Mouse (Mus musculus) adipocyte (in vitro differentiated cells): Measurements from ENCODE around the gene Tshz2.

Experiments
- DNase-seq: peaks from one replicate; pipeline ENCODE4 v3.0.0-alpha.2; 2016; ENCODE audit warnings: low spot score

Tshz2 gene

DNA sequence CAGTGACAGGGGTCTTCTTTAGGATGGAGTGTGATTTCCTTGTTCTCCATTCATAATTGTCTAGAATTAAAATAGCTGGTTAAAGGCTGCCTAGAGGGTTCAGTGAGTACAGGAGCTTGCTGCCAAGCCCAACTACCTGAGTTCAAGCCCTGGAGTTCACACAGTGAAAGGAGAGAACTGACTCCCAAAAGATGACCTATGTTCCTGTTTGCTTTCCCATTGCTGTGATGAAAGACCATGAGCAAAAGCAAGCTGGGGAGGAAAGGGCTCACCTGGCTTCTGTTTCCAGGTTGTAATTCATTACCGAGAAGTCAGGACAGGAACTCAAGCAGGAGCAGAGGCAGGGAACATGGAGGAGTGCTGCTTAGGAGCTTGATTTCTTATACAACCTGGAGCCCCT, 416.0 kb downstream of the Tshz2 start:
- no peak for DNase-seq

DNA sequence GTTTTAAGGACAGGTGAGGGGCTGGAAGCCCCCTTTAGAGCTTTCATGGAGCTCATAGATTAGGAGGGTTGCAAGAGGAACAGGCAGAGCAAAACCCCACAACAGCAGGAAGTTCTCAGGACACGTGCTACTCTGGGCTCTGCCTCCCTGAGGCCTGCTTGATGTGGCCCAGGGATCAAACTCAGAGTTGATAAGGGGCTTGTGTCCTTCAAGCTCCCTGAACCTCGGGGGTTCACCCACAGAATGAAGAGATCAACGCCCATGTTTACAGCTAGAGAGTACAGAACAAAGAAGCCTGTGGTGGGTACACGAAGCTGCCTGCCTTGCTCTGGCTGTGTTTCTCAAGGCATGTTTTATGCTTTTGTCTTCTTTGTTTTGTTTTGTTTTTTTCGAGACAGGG, 417.8 kb downstream of the Tshz2 start:
- no peak for DNase-seq

DNA sequence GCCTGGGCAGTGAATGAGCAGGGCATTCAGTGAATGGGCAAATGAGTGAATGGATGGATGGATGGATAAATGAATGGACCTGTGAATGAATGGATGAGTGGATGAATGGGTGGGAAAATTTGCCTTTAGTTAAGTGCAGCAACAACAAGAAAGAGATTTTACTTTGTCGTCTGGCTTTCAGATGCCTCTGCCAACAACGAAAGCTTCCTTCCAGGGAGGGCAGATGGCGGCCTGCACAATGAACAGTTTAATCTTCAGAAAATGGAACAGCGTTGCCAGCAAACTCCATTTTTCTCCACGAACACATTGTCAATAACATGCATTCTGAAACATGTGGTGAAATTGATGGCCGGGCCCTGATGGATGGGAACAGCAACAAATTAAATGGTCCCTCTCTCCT, 418.6 kb downstream of the Tshz2 start:
- no peak for DNase-seq

GRCm38 (mm10) chr2:170054943-170055342, 422.1 kb downstream of the Tshz2 start:
- DNase-seq = no peak

- no peak for DNase-seq
These were observed 422.6 kb downstream of the Tshz2 start for GRCm38 (mm10) chr2:170055413-170055812.

DNA sequence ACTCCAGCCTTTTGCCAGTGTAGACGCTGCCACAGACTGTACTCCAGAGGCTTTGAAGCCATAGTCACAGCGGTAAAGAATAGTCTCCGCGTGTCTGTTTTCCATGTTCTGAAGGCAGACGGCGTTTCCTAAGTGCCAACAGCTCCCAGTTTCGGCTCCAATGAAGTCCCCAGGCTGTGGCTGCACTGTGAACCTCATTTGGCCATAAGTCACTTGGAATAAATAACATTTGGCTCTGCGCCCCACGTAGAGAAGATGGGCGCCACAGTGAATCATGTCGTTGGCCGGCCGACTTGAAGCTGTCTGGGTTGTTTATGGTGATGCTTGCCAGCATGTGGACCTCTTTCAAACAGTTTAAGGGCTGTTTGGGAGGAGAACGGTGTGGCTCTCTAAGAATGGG, 426.0 kb downstream of the Tshz2 start:
- no peak for DNase-seq

DNA sequence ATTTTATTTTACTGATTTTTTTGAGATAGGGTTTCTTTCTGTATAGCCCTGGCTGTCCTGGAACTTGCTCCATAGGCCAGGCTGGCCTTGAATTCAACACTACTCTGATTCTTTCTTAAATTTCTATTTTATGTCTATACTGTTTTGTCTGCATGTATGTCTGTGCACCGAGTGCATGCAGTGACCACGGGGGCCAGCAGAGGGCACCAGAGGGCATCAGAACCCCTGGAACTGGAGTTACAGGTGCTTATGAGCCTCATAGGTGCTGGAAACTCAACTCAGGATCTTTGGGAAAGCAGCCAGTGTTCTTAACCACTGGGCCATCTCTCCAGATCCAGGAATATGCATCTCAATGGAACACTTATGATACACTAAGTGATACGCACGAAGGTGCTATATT, 427.3 kb downstream of the Tshz2 start:
- DNase-seq = no peak

DNA sequence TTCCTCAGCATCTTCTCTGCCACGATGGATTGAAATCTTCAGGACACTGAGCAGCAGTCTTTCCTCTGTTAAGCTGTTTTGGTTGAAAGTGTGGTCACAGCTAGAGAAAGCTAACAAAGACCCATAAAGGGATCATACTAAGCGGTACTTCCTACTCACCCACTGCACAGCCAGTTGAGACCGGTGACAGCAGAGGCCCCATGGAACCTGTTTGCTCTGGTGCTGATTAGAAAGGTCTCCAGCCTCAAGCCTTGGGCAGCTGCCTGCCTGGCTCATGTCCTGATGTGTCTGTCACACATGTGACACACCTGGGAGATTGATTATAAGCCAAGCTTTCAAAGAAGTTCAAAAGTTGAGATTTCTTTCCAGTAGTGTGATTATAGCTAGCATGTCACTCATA, 429.6 kb downstream of the Tshz2 start:
- DNase-seq = no peak

- no peak for DNase-seq
These were observed 437.2 kb downstream of the Tshz2 start for GRCm38 (mm10) chr2:170069976-170070375.

DNA sequence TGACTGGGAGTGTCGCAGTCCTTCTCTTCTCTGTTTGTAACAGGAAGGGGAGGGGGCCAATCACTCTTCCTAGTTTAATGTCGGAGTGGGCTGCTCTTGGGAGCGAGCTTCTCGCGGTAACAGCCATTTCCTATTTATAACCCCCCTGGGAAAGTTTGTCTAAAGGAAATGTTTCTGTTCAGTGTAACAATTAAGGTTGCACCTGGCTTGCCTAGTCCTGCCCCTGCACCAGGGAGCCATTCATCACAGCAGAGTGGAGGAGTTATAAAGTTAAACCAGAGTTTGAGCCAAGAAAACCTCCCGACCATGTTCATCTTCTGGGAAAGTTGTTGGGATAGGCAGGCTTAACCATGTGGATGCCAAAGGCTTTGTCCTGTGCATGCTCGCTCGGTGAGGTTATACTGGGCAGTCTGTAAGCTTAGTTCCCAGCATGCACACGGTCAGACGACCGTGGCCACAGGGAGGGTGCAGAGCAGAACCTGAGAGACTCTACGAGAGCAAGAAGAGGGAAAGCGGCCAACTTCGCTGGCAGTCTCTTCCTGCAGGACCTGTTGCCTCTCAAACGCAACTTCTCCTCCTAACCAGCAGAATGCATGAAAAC, 437.9 kb downstream of the Tshz2 start:
- DNase-seq = no peak

- no peak for DNase-seq
These were observed 444.2 kb downstream of the Tshz2 start for GRCm38 (mm10) chr2:170076941-170077490.

DNA sequence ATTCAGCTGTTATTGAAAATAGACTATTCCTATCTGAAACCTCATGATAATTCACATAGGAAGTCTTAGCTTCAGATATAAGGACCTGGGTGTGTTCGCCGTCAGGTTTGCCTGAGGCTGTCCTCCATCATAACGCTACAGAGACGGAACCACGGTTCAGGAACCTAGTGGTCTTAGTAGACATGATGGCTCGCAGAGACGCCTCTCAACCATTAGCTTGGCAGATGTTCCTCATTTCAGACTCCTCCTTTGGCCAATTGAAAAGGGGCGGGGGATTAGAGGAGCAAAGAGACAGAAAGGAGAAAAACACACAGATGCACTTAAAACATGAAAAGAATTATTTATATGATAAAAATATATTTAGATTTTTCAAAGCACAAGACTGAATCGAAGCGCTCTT, 445.2 kb downstream of the Tshz2 start:
- no peak for DNase-seq

GRCm38 (mm10) chr2:170078442-170079017, 445.7 kb downstream of the Tshz2 start:
- no peak for DNase-seq

GRCm38 (mm10) chr2:170091563-170092443, 459.0 kb downstream of the Tshz2 start:
- no peak for DNase-seq

DNA sequence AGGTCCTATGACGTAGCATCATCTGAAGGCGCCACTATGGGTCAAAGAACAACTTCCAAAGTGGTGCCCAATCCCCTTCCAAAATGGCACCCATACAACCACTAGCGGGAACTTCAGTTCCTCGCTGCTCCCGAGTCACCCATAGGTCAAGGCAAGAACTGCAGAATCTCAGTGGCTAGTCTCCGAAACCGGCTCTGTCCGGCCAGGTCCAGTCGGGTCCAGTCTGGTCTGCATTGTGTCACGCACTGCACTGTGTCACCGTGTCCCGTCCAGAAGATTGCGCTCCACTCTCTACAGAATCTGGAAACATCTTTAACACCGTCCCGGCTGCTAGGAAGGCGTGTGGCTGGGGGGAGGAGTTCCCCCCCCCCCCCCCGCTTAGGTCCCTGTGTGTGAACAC, 461.4 kb downstream of the Tshz2 start:
- no peak for DNase-seq

- no peak for DNase-seq
These were observed 462.1 kb downstream of the Tshz2 start for GRCm38 (mm10) chr2:170094871-170095270.

GRCm38 (mm10) chr2:170101132-170101531, 468.3 kb downstream of the Tshz2 start:
- DNase-seq = peak; percentile 88

DNA sequence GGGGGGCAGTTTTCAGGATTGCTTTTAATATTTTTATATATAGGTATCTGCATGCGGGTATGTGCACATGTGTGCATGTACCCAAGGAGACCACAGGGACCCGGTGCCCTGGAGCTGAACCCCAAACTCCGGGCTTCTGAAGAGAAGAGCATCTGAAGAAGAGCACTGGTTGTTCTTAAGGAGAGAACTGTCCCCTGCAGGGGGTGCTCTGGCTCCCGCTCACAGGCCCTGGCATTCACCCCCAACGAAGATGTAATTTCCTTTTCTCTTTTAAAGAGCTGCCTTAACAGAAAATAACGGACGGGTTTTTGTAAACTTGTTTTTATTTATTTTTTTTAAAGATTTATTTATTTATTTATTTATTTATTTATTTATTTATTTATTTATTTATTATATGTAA, 469.1 kb downstream of the Tshz2 start:
- DNase-seq = no peak

GRCm38 (mm10) chr2:170103341-170103740, 470.5 kb downstream of the Tshz2 start:
- no peak for DNase-seq

- DNase-seq = peak; percentile 55
These were observed 471.0 kb downstream of the Tshz2 start for GRCm38 (mm10) chr2:170103852-170104251.

GRCm38 (mm10) chr2:170104396-170104795, 471.6 kb downstream of the Tshz2 start:
- DNase-seq = no peak

GRCm38 (mm10) chr2:170106000-170106399, 473.2 kb downstream of the Tshz2 start:
- no peak for DNase-seq

DNA sequence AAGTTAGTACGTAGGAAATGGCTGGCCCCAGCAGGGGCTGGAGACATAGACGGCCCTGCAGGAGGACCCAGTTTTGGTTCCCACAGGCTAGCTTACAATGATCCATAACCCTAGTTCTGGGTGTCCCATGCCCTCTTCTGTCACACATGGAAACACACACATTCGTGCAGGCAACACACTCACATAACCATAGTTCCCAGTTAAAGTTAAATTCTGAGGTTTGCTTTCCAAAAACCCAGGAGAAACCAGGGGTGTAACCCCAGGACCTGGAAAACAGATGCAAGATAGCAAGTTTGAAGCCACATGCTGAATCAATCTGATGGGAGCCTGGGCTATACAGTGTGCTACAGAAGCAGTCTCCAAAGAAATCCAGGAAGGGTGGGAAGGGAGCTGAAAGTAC, 475.0 kb downstream of the Tshz2 start:
- DNase-seq = no peak
